Mouse (Mus musculus): ENCODE data around the gene Ptges2. TPM values are rescaled to one million over a fixed set of nuclear protein-coding genes. Genes with fewer than 3 reads are reported as not detected.

The Ptges2 gene
- polyA plus RNA-seq, 1 experiment from 2014 or later = 53.1 TPM

DNA sequence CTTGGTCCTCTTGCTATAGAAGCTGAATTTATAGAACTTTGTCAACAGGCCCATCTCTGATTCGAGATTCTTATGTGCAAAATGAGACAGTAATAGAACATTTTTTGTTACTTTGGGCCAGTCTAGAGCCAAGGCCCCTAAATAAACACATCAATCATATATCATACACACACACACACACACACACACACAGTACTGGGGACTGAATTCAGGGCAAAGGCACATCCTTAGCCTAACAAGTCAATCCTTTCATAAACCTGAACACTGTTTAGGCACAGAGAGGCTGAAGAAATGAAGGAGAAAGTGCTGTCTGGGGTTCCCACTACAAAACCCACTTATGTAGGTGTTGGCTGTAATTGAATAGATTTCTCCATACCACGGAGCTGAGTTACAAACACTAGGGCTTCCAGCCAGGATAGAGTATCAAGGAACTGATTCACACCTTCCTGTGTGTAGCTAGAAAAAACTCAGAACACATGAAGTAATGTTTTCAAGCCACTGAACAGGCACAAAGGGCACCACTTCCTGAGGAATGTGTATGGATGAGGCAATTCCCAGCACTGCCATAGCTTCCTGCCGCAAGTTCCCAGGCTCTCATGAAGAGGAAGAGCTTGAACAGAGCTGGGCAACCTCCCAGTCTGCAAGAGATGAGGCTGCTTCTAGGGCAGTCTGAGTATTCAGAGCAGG lies 41.1 kb downstream of the Ptges2 start:
- peak; percentile 89 for ATAC-seq
- in situ Hi-C loops (cut with MboI; ENCODE audit: low pct_unique_long_range_greater_than_20kb) = no loop called here
- no peaks in the 10 kb centered on the region for H3K27me3 ChIP-seq
- DNase-seq (ENCODE audit: low read depth, low spot score) = peak; percentile 64
- TF ChIP-seq CTCF (IDR thresholded peaks at IDR 0.05) = no peak
- POLR2A ChIA-PET = interaction anchor here (0.7 to 1.2 kb wide), 3 partner anchors 12 to 40 kb away, joined by 3 to 4 read pairs (median 4); no protein-coding TSS in a partner anchor
- CTCF ChIA-PET = interaction anchor here (0.8 to 2.7 kb wide), 8 partner anchors 8 to 52 kb away, joined by 3 to 20 read pairs (median 4); partner anchors contain the start of gene Slc25a25

DNA sequence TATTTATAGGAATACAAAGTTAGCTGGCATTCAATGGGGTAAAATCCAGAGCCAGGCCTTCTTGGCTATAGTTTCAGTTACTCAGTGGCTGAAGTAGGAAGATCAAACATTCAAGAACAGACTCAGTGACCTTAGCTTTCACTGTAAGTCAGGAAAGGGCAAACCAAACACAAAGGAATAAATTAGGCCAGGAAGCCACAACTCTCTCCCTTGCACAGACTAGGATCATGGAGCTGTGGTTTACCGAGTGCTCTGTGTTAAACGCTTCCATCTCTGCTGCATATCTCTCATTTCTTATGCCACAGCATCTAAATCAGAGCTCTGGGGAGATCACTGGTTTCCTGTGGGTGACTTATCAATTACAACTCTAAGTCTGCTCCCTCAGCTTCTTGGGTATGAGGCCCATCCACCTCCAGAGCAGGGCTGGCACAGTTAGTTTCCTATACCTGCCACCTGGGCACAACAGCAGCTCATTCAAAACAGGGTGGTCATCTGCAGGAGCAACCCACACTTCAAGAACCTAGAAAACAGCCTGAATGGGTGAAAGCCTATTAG lies 42.0 kb downstream of the Ptges2 start:
- no peak for TF ChIP-seq CTCF (IDR thresholded peaks at IDR 0.05)
- in situ Hi-C loops (cut with MboI; ENCODE audit: low pct_unique_long_range_greater_than_20kb) = no loop called here
- H3K27me3 ChIP-seq = no peaks in the 10 kb centered on the region
- no peak for ATAC-seq
- CTCF ChIA-PET = interaction anchor here (0.8 to 2.7 kb wide), 6 partner anchors 9 to 49 kb away, joined by 3 to 20 read pairs (median 4); no protein-coding TSS in a partner anchor
- DNase-seq (ENCODE audit: low read depth, low spot score) = no peak
- POLR2A ChIA-PET = interaction anchor here (1.0 to 1.2 kb wide), 2 partner anchors 11 to 16 kb away, joined by 4 read pairs; no protein-coding TSS in a partner anchor

DNA sequence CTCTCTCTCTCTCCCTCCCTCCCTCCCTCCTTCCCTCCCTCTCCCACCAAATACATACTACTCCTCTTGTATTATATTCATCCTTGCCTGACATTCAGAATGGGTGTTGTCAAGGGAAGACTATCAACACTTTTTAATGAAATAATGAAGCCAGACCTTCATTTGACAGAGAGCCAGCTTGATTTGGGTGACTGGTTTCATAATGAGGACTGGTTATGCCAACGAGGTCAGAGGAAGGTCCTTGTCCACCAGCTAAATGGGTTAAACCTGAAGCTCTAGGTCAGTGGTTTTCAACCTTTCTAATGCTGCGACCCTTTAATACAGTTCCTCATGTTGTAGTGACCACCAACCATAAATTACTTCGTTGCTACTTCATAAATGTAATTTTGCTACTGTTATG lies 43.0 kb downstream of the Ptges2 start:
- POLR2A ChIA-PET = interaction anchor here (0.7 kb wide), 1 partner anchor 12 kb away, joined by 3 read pairs; no protein-coding TSS in a partner anchor
- CTCF ChIA-PET = interaction anchor here (1.1 to 2.7 kb wide), 3 partner anchors 9 to 18 kb away, joined by 4 to 20 read pairs (median 5); no protein-coding TSS in a partner anchor
- no peak for TF ChIP-seq CTCF (IDR thresholded peaks at IDR 0.05)
- no peaks in the 10 kb centered on the region for H3K27me3 ChIP-seq
- in situ Hi-C loops (cut with MboI; ENCODE audit: low pct_unique_long_range_greater_than_20kb) = no loop called here
- DNase-seq (ENCODE audit: low read depth, low spot score) = no peak
- ATAC-seq = no peak

DNA sequence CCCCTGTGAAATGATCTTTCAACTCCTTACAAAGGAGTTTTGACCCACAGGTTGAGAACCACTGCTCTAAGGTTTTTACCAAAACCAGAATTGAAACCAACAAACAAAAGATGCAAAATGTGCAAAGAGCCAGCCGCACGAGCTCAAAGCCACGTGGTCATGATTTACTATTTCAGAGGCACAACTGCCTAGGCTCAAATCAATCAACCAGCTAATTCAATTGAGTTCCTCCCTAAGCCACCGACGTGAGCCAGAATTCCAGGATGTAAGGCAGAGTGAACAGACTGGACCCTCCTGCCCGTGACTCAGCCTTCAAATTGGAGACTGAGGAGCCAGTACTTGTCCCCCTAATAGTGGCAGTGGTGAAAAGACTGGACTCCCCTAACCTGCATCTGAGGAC lies 43.5 kb downstream of the Ptges2 start:
- ATAC-seq (no peak), DNase-seq (ENCODE audit: low read depth, low spot score) (no peak)
- CTCF ChIA-PET = interaction anchor here (1.1 to 2.7 kb wide), 3 partner anchors 8 to 18 kb away, joined by 4 to 20 read pairs (median 5); no protein-coding TSS in a partner anchor
- TF ChIP-seq CTCF (IDR thresholded peaks at IDR 0.05) = no peak
- H3K27me3 ChIP-seq = no peaks in the 10 kb centered on the region
- in situ Hi-C loops (cut with MboI; ENCODE audit: low pct_unique_long_range_greater_than_20kb) = no loop called here
- POLR2A ChIA-PET = no interaction called here

DNA sequence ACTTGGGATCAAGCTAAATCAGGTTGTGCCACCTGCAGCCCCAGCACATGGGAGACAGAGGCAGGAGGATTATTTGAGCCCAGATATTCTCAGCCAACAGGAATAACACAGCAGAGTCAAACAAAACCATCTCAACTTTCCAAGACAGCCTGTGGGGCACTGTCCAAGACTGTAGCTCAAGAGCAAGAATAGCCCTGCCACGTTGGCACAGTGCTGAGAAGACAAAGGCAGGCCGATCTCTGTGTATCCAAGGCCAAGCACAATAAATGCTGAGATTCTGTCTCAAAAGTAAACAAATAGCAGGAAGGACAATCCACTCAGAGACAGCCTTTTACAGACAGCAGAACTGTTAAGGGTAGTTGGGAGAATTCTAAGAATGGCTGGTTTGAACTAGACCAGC lies 44.5 kb downstream of the Ptges2 start:
- ChIA-PET POLR2A (no interaction called here), CTCF (interaction anchor here (0.8 to 1.2 kb wide), 3 partner anchors 11 to 47 kb away, joined by 3 read pairs; no protein-coding TSS in a partner anchor)
- no peaks in the 10 kb centered on the region for H3K27me3 ChIP-seq
- in situ Hi-C loops (cut with MboI; ENCODE audit: low pct_unique_long_range_greater_than_20kb) = no loop called here
- DNase-seq (ENCODE audit: low read depth, low spot score) (no peak), ATAC-seq (no peak)
- TF ChIP-seq CTCF (IDR thresholded peaks at IDR 0.05) = no peak

DNA sequence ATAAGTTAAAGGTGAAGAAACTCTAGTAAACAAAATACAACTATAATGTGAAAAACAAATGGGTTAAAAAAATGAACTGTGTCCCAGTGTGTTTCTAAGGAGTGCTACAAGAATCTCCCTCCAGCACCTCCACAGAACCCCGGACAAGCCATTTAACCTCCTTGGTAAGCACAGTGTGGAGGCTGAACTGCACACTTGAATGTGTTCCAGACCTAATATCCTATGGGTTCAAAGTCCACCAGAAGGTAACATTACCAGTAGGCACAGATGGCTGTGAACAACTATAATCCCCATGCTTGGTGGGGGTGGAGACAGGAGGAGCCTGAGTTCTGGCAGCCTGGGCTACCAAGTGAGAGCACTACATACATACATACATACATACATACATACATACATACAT lies 44.9 kb downstream of the Ptges2 start:
- POLR2A ChIA-PET = no interaction called here
- DNase-seq (ENCODE audit: low read depth, low spot score) = no peak
- no peaks in the 10 kb centered on the region for H3K27me3 ChIP-seq
- in situ Hi-C loops (cut with MboI; ENCODE audit: low pct_unique_long_range_greater_than_20kb) = no loop called here
- TF ChIP-seq CTCF (IDR thresholded peaks at IDR 0.05) = no peak
- CTCF ChIA-PET = interaction anchor here (0.9 to 1.2 kb wide), 2 partner anchors 11 to 17 kb away, joined by 3 read pairs; no protein-coding TSS in a partner anchor
- no peak for ATAC-seq

DNA sequence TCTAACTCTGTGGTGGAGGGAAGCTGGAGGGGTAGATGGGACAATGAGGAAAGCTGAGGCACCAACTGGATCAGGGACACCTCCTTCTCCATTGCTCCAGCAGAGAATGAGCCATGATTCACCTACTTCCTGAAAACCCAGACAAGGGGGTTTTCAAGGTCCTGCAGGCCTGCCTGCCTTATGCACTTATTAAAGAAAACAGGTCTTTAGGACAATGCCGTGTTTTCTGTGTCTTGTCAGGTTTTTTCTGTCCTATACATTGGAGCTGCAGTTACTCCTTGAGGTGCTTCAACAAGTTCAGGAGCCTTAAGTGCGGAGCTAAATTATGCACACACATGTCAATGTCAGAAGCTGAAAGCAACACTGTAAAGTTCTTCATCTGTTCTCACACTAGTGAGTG lies 45.9 kb downstream of the Ptges2 start:
- POLR2A ChIA-PET = interaction anchor here (0.9 kb wide), 1 partner anchor 44 kb away, joined by 3 read pairs; no protein-coding TSS in a partner anchor
- no peak for ATAC-seq
- no peak for TF ChIP-seq CTCF (IDR thresholded peaks at IDR 0.05)
- DNase-seq (ENCODE audit: low read depth, low spot score) = no peak
- CTCF ChIA-PET = interaction anchor here (1.2 kb wide), 1 partner anchor 37 kb away, joined by 3 read pairs; no protein-coding TSS in a partner anchor
- H3K27me3 ChIP-seq = no peaks in the 10 kb centered on the region
- in situ Hi-C loops (cut with MboI; ENCODE audit: low pct_unique_long_range_greater_than_20kb) = no loop called here

DNA sequence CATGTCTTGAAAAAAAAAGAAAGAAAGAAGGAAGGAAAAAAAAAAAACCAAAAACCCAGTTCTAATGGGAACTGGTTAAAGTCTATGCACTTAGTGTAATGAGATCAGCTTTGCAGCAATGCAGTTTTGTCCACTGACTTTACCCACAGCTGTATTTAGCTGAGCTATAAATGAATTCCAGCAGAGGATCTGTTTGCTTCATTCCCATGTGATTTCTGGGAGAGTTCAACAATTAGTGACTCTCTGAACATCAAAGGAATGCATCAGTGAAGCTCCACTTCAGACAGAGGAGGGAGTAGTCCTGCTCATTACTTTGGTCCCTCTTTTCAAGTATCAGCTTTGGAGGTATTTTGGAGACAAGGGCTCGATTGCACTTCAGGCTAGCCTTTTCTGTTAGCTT lies 49.8 kb downstream of the Ptges2 start:
- no peak for TF ChIP-seq CTCF (IDR thresholded peaks at IDR 0.05)
- POLR2A ChIA-PET = interaction anchor here (0.9 to 1.2 kb wide), 2 partner anchors 20 to 24 kb away, joined by 3 read pairs; no protein-coding TSS in a partner anchor
- no peak for DNase-seq (ENCODE audit: low read depth, low spot score)
- CTCF ChIA-PET = interaction anchor here (1.0 to 4.4 kb wide), 6 partner anchors 8 to 58 kb away, joined by 3 to 20 read pairs (median 3); no protein-coding TSS in a partner anchor
- in situ Hi-C loops (cut with MboI; ENCODE audit: low pct_unique_long_range_greater_than_20kb) = no loop called here
- no peaks in the 10 kb centered on the region for H3K27me3 ChIP-seq
- no peak for ATAC-seq

DNA sequence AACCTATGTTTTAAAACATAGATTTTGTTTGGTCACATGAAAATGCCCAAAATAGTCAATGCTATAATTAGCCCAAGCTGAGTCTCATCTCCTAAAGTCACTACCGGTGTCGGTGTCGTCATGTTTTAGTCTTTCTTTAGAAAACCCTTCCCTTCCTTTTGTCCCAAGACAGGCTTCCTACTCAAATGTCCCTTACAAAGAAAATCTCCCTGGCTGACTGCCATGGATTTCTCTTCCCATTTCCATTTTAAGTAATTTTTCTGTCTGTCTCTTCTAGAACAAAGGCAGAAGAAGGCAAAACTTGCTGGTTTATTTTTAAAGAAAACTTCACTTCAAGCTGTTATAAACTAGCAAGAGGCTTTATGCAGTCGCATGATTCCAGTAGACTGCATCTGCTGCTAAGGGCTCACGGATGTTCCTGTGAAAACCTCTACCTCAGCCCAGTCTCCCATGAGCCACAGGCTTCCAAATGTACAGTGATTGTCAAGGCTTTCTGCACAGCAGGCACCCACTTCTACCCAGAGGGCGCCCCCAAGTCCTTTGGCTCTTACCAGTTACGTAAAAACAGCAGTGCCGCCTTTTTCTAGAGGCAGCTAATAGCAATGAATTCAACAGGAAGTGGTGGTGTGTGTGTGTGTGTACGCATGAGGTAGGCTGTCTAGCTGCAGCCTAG lies 51.7 kb downstream of the Ptges2 start:
- no peak for TF ChIP-seq CTCF (IDR thresholded peaks at IDR 0.05)
- no peak for ATAC-seq
- in situ Hi-C loops (cut with MboI; ENCODE audit: low pct_unique_long_range_greater_than_20kb) = no loop called here
- ChIA-PET POLR2A (interaction anchor here (1.0 kb wide), 1 partner anchor 12 kb away, joined by 8 read pairs; no protein-coding TSS in a partner anchor), CTCF (interaction anchor here (1.4 to 4.4 kb wide), 4 partner anchors 10 to 42 kb away, joined by 3 to 20 read pairs (median 4); no protein-coding TSS in a partner anchor)
- no peak for DNase-seq (ENCODE audit: low read depth, low spot score)
- H3K27me3 ChIP-seq = no peaks in the 10 kb centered on the region

DNA sequence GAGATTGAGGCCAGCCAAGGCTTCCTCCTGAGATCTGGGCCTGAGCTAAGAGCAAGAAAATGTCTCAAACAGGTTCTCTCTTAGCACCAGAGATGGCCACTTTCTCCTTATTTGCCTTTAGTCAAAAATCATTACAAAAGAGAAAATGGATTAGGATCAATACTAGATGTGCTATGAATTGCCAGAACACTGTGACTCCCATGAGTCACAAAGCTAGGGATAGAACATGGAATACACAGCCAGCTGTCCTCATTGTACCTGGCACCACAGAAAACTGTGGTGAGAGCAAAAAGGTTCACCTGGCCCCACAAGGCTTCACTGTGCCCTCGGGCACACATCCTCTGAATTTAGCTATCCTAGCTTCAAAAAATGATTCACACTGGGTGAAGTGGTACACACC lies 52.8 kb downstream of the Ptges2 start:
- in situ Hi-C loops (cut with MboI; ENCODE audit: low pct_unique_long_range_greater_than_20kb) = no loop called here
- no peaks in the 10 kb centered on the region for H3K27me3 ChIP-seq
- CTCF ChIA-PET = interaction anchor here (1.2 to 4.4 kb wide), 6 partner anchors 11 to 44 kb away, joined by 3 to 20 read pairs (median 4); no protein-coding TSS in a partner anchor
- ATAC-seq (no peak), DNase-seq (ENCODE audit: low read depth, low spot score) (no peak)
- POLR2A ChIA-PET = interaction anchor here (0.6 to 1.6 kb wide), 3 partner anchors 11 to 47 kb away, joined by 3 to 4 read pairs (median 4); no protein-coding TSS in a partner anchor
- no peak for TF ChIP-seq CTCF (IDR thresholded peaks at IDR 0.05)

All from Patski (cell line).